Mouse (Mus musculus) ES-E14 (cell line): ENCODE measurements around the gene Kcnd3.

Source experiments
- CHD2 ChIP-seq: IDR thresholded peaks from 2 replicates; pipeline ENCODE4 v1.6.1; 2014; ENCODE audit warnings: mild to moderate bottlenecking, low read depth, low read length, inconsistent platforms
- HCFC1 ChIP-seq: IDR thresholded peaks from 2 replicates; pipeline ENCODE4 v1.6.1; 2012; ENCODE audit warnings: low read length, inconsistent platforms, borderline replicate concordance; ENCODE audit not compliant: insufficient read depth
- MAFK ChIP-seq: IDR thresholded peaks from 2 replicates; pipeline ENCODE4 v1.6.1; 2014; ENCODE audit warnings: mild to moderate bottlenecking, low read depth, low read length, inconsistent platforms; ENCODE audit not compliant: insufficient read depth
- ZC3H11A ChIP-seq: IDR thresholded peaks from 2 replicates; pipeline ENCODE4 v1.6.1; 2012; ENCODE audit warnings: low read depth, mild to moderate bottlenecking, inconsistent platforms, low read length, borderline replicate concordance
- ZNF384 ChIP-seq: IDR thresholded peaks from 2 replicates; pipeline ENCODE4 v1.6.1; 2012; ENCODE audit warnings: low read depth, low read length, inconsistent platforms

GRCm38 (mm10) chr3:105621154-105621553 lies 169.0 kb downstream of the Kcnd3 start:
- no peak for TF ChIP-seq ZC3H11A
- TF ChIP-seq CHD2 = no peak
- no peak for TF ChIP-seq MAFK
- TF ChIP-seq HCFC1 = no peak
- TF ChIP-seq ZNF384 = no peak
